Mouse (Mus musculus) limb, embryonic 11.5 days (tissue): ENCODE results near the gene Ern2. TPM values are rescaled to one million over a fixed set of nuclear protein-coding genes. Genes with fewer than 3 reads are reported as not detected.

Source experiments
- ATAC-seq: fragments of 200-750 bp; cut with Nextera tagmentation; 2 replicates; pipeline ENCODE4 v1.8.0; 2017; ENCODE audit warnings: low read depth; ENCODE audit not compliant: insufficient number of reproducible peaks, low FRiP score, low TSS enrichment
- DNase-seq: peaks from one replicate; pipeline ENCODE4 v3.0.0-alpha.2; 2015; ENCODE audit warnings: low spot score
- H3K27ac ChIP-seq: fragments of 300-500 bp; sonication (generic); replicated peaks from 2 replicates; pipeline ENCODE4 v1.5.1; 2014; ENCODE audit warnings: low read depth, mild to moderate bottlenecking, low read length
- H3K27me3 ChIP-seq: fragments of 300-500 bp; sonication (generic); 2 replicates; pipeline ENCODE4 v1.6.1; 2014; ENCODE audit warnings: mild to moderate bottlenecking, low read length, mixed read lengths; ENCODE audit not compliant: control insufficient read depth, insufficient read depth
- H3K36me3 ChIP-seq: fragments of 300-500 bp; sonication (generic); 2 replicates; pipeline ENCODE4 v1.6.1; 2014; ENCODE audit warnings: mild to moderate bottlenecking, low read length, moderate library complexity, mixed read lengths; ENCODE audit not compliant: control insufficient read depth, insufficient read depth
- H3K4me1 ChIP-seq: fragments of 300-500 bp; sonication (generic); 2 replicates; pipeline ENCODE4 v1.6.1; 2014; ENCODE audit warnings: low read length, mixed read lengths; ENCODE audit not compliant: control insufficient read depth, insufficient read depth
- H3K4me2 ChIP-seq: fragments of 300-500 bp; sonication (generic); 2 replicates; pipeline ENCODE4 v1.6.1; 2014; ENCODE audit warnings: low read depth, mild to moderate bottlenecking, moderate library complexity; ENCODE audit not compliant: severe bottlenecking
- H3K4me3 ChIP-seq: fragments of 300-500 bp; sonication (generic); 2 replicates; pipeline ENCODE4 v1.5.1; 2014; ENCODE audit warnings: low read depth, low read length
- H3K9ac ChIP-seq: fragments of 300-500 bp; sonication (generic); 2 replicates; pipeline ENCODE4 v1.6.1; 2014; ENCODE audit warnings: mild to moderate bottlenecking, low read length
- H3K9me3 ChIP-seq: fragments of 300-500 bp; sonication (generic); 2 replicates; pipeline ENCODE4 v1.6.1; 2016; ENCODE audit warnings: low read length; ENCODE audit not compliant: control insufficient read depth
- WGBS: fragments of 180-500 bp; shearing (Covaris S2); extraction: QIAGEN DNeasy Blood & Tissue Kit; methylation state at CpG from one replicate; pipeline ENCODE4 v1.1.7; 2014; 5-methylcytosine and 5-hydroxymethylcytosine counted together
- polyA plus RNA-seq: library from polyadenylated mRNA; unstranded; fragments of >200 nt; fragmentation: Nextera tagmentation; extraction: Ambion mirVana; gene quantifications from 2 replicates; pipeline ENCODE4 v1.2.1, GENCODE M21; 2014

Ern2 gene
- polyA plus RNA-seq, 1 experiment from 2014 or later, result not detected

DNA sequence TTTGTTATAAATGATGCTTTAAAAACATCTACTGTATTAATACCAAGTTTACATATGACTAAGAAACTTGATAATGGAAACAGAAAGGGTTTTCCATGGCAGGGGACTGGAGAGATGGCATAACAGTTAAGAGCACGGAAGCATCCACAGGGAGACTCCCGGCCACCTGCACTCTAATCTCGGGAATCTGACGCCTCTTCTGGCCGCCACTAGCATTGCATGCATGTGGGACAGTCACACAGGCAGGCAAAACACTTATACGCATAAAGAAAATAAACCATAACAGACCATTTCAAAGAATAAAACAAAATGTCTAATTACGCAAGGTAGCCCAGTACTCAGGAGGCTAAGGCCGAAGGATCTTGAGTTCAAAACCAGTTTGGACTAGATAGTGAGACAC lies 60.4 kb downstream of the Ern2 start:
- Histone ChIP-seq H3K4me2 (no peak overlapping the region), H3K27ac (no peak overlapping the region), H3K36me3 (peaks cover 15% of the 10 kb centered on the region), H3K27me3 (no peaks in the 10 kb centered on the region), H3K9me3 (no peaks in the 10 kb centered on the region), H3K4me3 (no peak overlapping the region), H3K9ac (no peak overlapping the region), H3K4me1 (no peaks in the 10 kb centered on the region)
- no peak for ATAC-seq
- WGBS, result 77% methylated on average over 8 of the region's 8 CpGs
- DNase-seq, result no peak

DNA sequence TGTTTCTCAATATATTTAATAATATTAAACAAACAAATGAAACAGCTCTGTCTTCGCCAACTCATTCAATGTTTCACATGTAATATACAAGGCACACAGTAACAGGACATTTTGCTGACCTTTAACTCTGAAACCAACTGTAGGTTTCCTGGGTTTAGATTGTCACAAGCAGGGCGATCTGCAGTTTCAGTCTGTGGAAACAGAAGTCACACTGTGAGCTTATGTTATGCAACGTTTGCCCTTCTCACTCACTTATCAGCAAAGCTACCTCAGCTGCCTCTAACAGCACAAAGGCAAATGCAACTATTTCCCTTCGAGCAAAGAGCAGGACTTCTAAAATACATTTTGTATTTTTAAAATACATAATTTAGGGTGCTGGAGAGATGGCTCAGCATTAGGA lies 62.5 kb downstream of the Ern2 start:
- Histone ChIP-seq H3K4me1 (no peaks in the 10 kb centered on the region), H3K4me3 (no peak overlapping the region), H3K9me3 (no peaks in the 10 kb centered on the region), H3K9ac (no peak overlapping the region), H3K27ac (no peak overlapping the region), H3K4me2 (no peak overlapping the region), H3K36me3 (peaks cover 15% of the 10 kb centered on the region), H3K27me3 (no peaks in the 10 kb centered on the region)
- DNase-seq (no peak), ATAC-seq (no peak)
- 84% methylated on average over 4 of the region's 4 CpGs for WGBS

Other genes starting within 250 kb of the Ern2 start
- gene Cog7, start 204.5 kb downstream of the Ern2 start, polyA plus RNA-seq, result 20.8 and 21.0 TPM in 2 replicates
- gene Gga2, start 165.0 kb downstream of the Ern2 start, polyA plus RNA-seq, result 90.2 and 108 TPM in 2 replicates
- 108 and 109 TPM in 2 replicates for gene Ubfd1, start 119.0 kb downstream of the Ern2 start, polyA plus RNA-seq
- gene Ears2, start 118.9 kb downstream of the Ern2 start, polyA plus RNA-seq, result 17.1 and 17.8 TPM in 2 replicates
- 661 and 703 TPM in 2 replicates for gene Ndufab1, start 84.3 kb downstream of the Ern2 start, polyA plus RNA-seq
- 24.9 and 25.0 TPM in 2 replicates for gene Palb2, start 53.2 kb downstream of the Ern2 start, polyA plus RNA-seq
- gene Dctn5, start 53.2 kb downstream of the Ern2 start, polyA plus RNA-seq, result 118 and 122 TPM in 2 replicates
- gene Plk1, start 26.8 kb downstream of the Ern2 start, polyA plus RNA-seq, result 155 and 161 TPM in 2 replicates
- not detected in 2 replicates for gene Chp2, start 33.3 kb upstream of the Ern2 start, polyA plus RNA-seq
- 4.4 and 4.6 TPM in 2 replicates for gene Prkcb, start 102.5 kb upstream of the Ern2 start, polyA plus RNA-seq